Mouse (Mus musculus): ENCODE data around the gene Zfp746. TPM values are rescaled to one million over a fixed set of nuclear protein-coding genes. Genes with fewer than 3 reads are reported as not detected.
A peak's percentile ranks its signal among the peaks of the same experiment; 100 is the strongest.
"Not testable (repeated sequence)": the region's sequence is repeated elsewhere in the genome, so short reads cannot be mapped to it uniquely, and the experiment has no call there.

Zfp746 gene
- 4.0 and 4.7 TPM in 2 replicates for polyA plus RNA-seq (2015; fragmentation: Nextera tagmentation; extraction: Ambion mirVana)

GRCm38 (mm10) chr6:48086471-48086878 is at the start of gene Zfp746:
Gene Zfp746, minus strand, starts transcription at chr6:48086593.
- no peaks in the 10 kb centered on the region for H3K27me3 ChIP-seq
- under 1% methylated on average over 53 of the region's 53 CpGs for WGBS (ENCODE audit: insufficient replicate concordance)
- no peaks in the 10 kb centered on the region for H3K9me3 ChIP-seq (replicated peaks)
- H3K4me3 ChIP-seq (replicated peaks) = peak within 1 kb of the TSS; percentile 81
- peaks cover 23% of the 10 kb centered on the region for H3K36me3 ChIP-seq (replicated peaks)
- peak within 1 kb of the TSS; percentile 89 for H3K9ac ChIP-seq
- H3K4me1 ChIP-seq (replicated peaks) = peaks cover 36% of the 10 kb centered on the region
- H3K27ac ChIP-seq (replicated peaks) = peak within 1 kb of the TSS; percentile 90
- peak within 1 kb of the TSS; percentile 95 for H3K4me2 ChIP-seq
- ATAC-seq (ENCODE audit: insufficient read depth) = peak; percentile 92

- not testable (repeated sequence) for H3K27me3 ChIP-seq; H3K9me3 ChIP-seq (replicated peaks); H3K36me3 ChIP-seq (replicated peaks); H3K27ac ChIP-seq (replicated peaks); H3K4me1 ChIP-seq (replicated peaks); H3K4me2 ChIP-seq; H3K4me3 ChIP-seq (replicated peaks); H3K9ac ChIP-seq
- WGBS (ENCODE audit: insufficient replicate concordance) = 70% methylated on average over 4 of the region's 4 CpGs
- peak; percentile 40; the same call in 1 of the 2 replicates for ATAC-seq (ENCODE audit: insufficient read depth)
Observed at GRCm38 (mm10) chr6:48121092-48121491, 34.7 kb upstream of the Zfp746 start.

- H3K27ac ChIP-seq (replicated peaks) = no peak overlapping the region
Observed at GRCm38 (mm10) chr6:48116036-48116435, 29.6 kb upstream of the Zfp746 start.

GRCm38 (mm10) chr6:48086957-48087715 is 743 bp upstream of the Zfp746 start:
- ATAC-seq (ENCODE audit: insufficient read depth) = no peak
- Histone ChIP-seq H3K27me3 (no peaks in the 10 kb centered on the region), H3K4me1 (replicated peaks) (peaks cover 36% of the 10 kb centered on the region), H3K36me3 (replicated peaks) (peaks cover 16% of the 10 kb centered on the region), H3K4me3 (replicated peaks) (peak overlapping the region; percentile 81), H3K27ac (replicated peaks) (no peak overlapping the region), H3K9me3 (replicated peaks) (no peaks in the 10 kb centered on the region), H3K9ac (no peak overlapping the region), H3K4me2 (peak overlapping the region; percentile 95)
- WGBS (ENCODE audit: insufficient replicate concordance) = 28% methylated on average over 14 of the region's 14 CpGs

More at GRCm38 (mm10) chr6:48116036-48116435, 29.6 kb upstream of the Zfp746 start:
- Histone ChIP-seq H3K4me1 (replicated peaks) (no peaks in the 10 kb centered on the region), H3K9me3 (replicated peaks) (no peaks in the 10 kb centered on the region), H3K4me3 (replicated peaks) (no peak overlapping the region), H3K9ac (no peak overlapping the region), H3K27me3 (no peaks in the 10 kb centered on the region), H3K36me3 (replicated peaks) (no peaks in the 10 kb centered on the region), H3K4me2 (no peak overlapping the region)
- ATAC-seq (ENCODE audit: insufficient read depth) = no peak
- WGBS (ENCODE audit: insufficient replicate concordance) = 59% methylated on average over 3 of the region's 3 CpGs

- H3K27ac ChIP-seq (replicated peaks) = peak overlapping the region; percentile 90
- peak; percentile 90 for ATAC-seq (ENCODE audit: insufficient read depth)
Observed at GRCm38 (mm10) chr6:48085521-48086404, 630 bp downstream of the Zfp746 start.

GRCm38 (mm10) chr6:48083733-48084191 is 2.6 kb downstream of the Zfp746 start:
- H3K27ac ChIP-seq (replicated peaks) = no peak overlapping the region
- no peaks in the 10 kb centered on the region for H3K9me3 ChIP-seq (replicated peaks)
- peaks cover 49% of the 10 kb centered on the region for H3K36me3 ChIP-seq (replicated peaks)
- ATAC-seq (ENCODE audit: insufficient read depth) = no peak
- no peaks in the 10 kb centered on the region for H3K27me3 ChIP-seq
- 52% methylated on average over 6 of the region's 6 CpGs for WGBS (ENCODE audit: insufficient replicate concordance)
- H3K9ac ChIP-seq = no peak overlapping the region
- H3K4me2 ChIP-seq = no peak overlapping the region
- peaks cover 36% of the 10 kb centered on the region for H3K4me1 ChIP-seq (replicated peaks)
- H3K4me3 ChIP-seq (replicated peaks) = no peak overlapping the region

More at GRCm38 (mm10) chr6:48085521-48086404, 630 bp downstream of the Zfp746 start:
- peaks cover 36% of the 10 kb centered on the region for H3K4me1 ChIP-seq (replicated peaks)
- peak overlapping the region; percentile 89 for H3K9ac ChIP-seq
- H3K36me3 ChIP-seq (replicated peaks) = peaks cover 30% of the 10 kb centered on the region
- 2% methylated on average over 71 of the region's 72 CpGs for WGBS (ENCODE audit: insufficient replicate concordance)
- no peaks in the 10 kb centered on the region for H3K27me3 ChIP-seq
- no peaks in the 10 kb centered on the region for H3K9me3 ChIP-seq (replicated peaks)
- peak overlapping the region; percentile 81 for H3K4me3 ChIP-seq (replicated peaks)
- peak overlapping the region; percentile 95 for H3K4me2 ChIP-seq

GRCm38 (mm10) chr6:48081952-48082351 is 4.4 kb downstream of the Zfp746 start:
- Histone ChIP-seq H3K4me2 (no peak overlapping the region), H3K4me1 (replicated peaks) (peaks cover 33% of the 10 kb centered on the region), H3K4me3 (replicated peaks) (no peak overlapping the region), H3K27ac (replicated peaks) (no peak overlapping the region), H3K27me3 (no peaks in the 10 kb centered on the region), H3K9me3 (replicated peaks) (no peaks in the 10 kb centered on the region), H3K36me3 (replicated peaks) (peaks cover 62% of the 10 kb centered on the region), H3K9ac (no peak overlapping the region)
- ATAC-seq (ENCODE audit: insufficient read depth) = no peak
- WGBS (ENCODE audit: insufficient replicate concordance) = 78% methylated on average over 3 of the region's 3 CpGs

- no peaks in the 10 kb centered on the region for H3K9me3 ChIP-seq (replicated peaks)
- no peaks in the 10 kb centered on the region for H3K27me3 ChIP-seq
- WGBS (ENCODE audit: insufficient replicate concordance) = 77% methylated on average over 5 of the region's 5 CpGs
- H3K4me3 ChIP-seq (replicated peaks) = no peak overlapping the region
- H3K4me1 ChIP-seq (replicated peaks) = peaks cover 27% of the 10 kb centered on the region
- peaks cover 62% of the 10 kb centered on the region for H3K36me3 ChIP-seq (replicated peaks)
- no peak overlapping the region for H3K9ac ChIP-seq
- no peak for ATAC-seq (ENCODE audit: insufficient read depth)
- no peak overlapping the region for H3K4me2 ChIP-seq
- H3K27ac ChIP-seq (replicated peaks) = no peak overlapping the region
Observed at GRCm38 (mm10) chr6:48081021-48081420, 5.4 kb downstream of the Zfp746 start.

- H3K4me3 ChIP-seq (replicated peaks) = no peak overlapping the region
- H3K9me3 ChIP-seq (replicated peaks) = no peaks in the 10 kb centered on the region
- no peaks in the 10 kb centered on the region for H3K4me1 ChIP-seq (replicated peaks)
- WGBS (ENCODE audit: insufficient replicate concordance) = 36% methylated on average over 5 of the region's 5 CpGs
- H3K36me3 ChIP-seq (replicated peaks) = peaks cover 28% of the 10 kb centered on the region
- H3K27me3 ChIP-seq = no peaks in the 10 kb centered on the region
- ATAC-seq (ENCODE audit: insufficient read depth) = no peak
- H3K4me2 ChIP-seq = no peak overlapping the region
- H3K9ac ChIP-seq = no peak overlapping the region
- no peak overlapping the region for H3K27ac ChIP-seq (replicated peaks)
Observed at GRCm38 (mm10) chr6:48073316-48073715, 13.1 kb downstream of the Zfp746 start.

- no peaks in the 10 kb centered on the region for H3K4me1 ChIP-seq (replicated peaks)
- no peak for ATAC-seq (ENCODE audit: insufficient read depth)
- H3K36me3 ChIP-seq (replicated peaks) = peaks cover 56% of the 10 kb centered on the region
- H3K27me3 ChIP-seq = no peaks in the 10 kb centered on the region
- H3K4me2 ChIP-seq = no peak overlapping the region
- no peaks in the 10 kb centered on the region for H3K9me3 ChIP-seq (replicated peaks)
- WGBS (ENCODE audit: insufficient replicate concordance) = 68% methylated on average over 3 of the region's 3 CpGs
- no peak overlapping the region for H3K4me3 ChIP-seq (replicated peaks)
- no peak overlapping the region for H3K27ac ChIP-seq (replicated peaks)
- H3K9ac ChIP-seq = no peak overlapping the region
Observed at GRCm38 (mm10) chr6:48067492-48067891, 18.9 kb downstream of the Zfp746 start.

GRCm38 (mm10) chr6:48065587-48066075 is 20.8 kb downstream of the Zfp746 start:
- WGBS (ENCODE audit: insufficient replicate concordance) = 73% methylated on average over 6 of the region's 6 CpGs
- Histone ChIP-seq H3K4me1 (replicated peaks) (peaks cover 9% of the 10 kb centered on the region), H3K27ac (replicated peaks) (no peak overlapping the region)

More at GRCm38 (mm10) chr6:48065587-48066075, 20.8 kb downstream of the Zfp746 start:
- Histone ChIP-seq H3K36me3 (replicated peaks) (peaks cover 63% of the 10 kb centered on the region), H3K4me3 (replicated peaks) (no peak overlapping the region), H3K4me2 (no peak overlapping the region), H3K9me3 (replicated peaks) (no peaks in the 10 kb centered on the region), H3K9ac (no peak overlapping the region), H3K27me3 (no peaks in the 10 kb centered on the region)
- no peak for ATAC-seq (ENCODE audit: insufficient read depth)
